Mouse (Mus musculus) spleen, adult 2 months (tissue): ENCODE results near the gene Rnf34.

ENCODE experiments used
- CTCF ChIP-seq: fragments of 200-500 bp; IDR thresholded peaks from 2 replicates; pipeline ENCODE4 v1.5.1; 2011; ENCODE audit warnings: mild to moderate bottlenecking, inconsistent platforms; ENCODE audit not compliant: insufficient read depth, insufficient read length, insufficient replicate concordance; ENCODE audit errors: extremely low read depth
- POLR2A ChIP-seq: fragments of 200-500 bp; IDR thresholded peaks from 2 replicates; pipeline ENCODE4 v1.6.1; 2011; ENCODE audit warnings: low read depth, low read length, inconsistent platforms

DNA sequence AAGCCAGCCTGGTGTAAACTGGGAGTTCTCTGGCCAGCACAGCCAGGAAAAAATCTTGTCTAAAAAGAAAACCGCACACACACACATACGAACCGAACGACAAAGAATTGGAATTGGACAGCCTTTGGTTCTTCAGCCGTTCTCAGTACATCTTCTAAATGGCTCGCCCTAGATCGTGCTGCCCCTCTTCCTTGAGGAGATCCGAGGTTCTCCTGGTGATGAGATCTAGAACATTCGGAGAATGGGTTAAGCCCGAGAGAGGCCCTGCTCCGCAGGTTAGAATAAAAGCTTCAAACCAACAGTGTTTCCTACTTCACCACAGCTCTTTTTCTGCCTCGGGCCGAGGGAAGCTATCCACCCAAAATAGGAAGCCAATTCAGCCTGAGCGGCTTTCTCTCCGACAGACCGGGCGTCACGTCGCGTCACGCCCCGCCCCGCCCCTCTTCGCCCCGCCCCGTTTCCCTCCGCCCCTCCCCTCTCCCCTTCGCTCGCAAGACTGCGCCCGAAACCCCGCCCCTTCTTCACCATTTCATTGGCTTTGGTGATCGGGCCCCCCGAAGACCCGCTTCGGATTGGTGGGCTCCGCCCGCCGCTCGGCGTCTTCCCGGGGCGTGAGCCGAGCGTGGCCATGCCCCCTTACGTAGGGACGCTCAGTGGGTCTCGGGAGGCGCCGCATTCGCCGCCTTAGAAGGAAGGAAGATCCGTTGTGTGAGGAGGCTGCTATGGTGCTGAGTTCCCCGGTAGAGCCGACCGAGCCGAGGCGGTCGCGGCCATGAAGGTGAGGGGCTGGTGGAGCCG is at the start of gene Rnf34:
- TF ChIP-seq POLR2A (peak; percentile 98), CTCF (no peak)
